Comparison of ENCODE assay signal across 11 mouse cellular contexts in the genomic region with DNA sequence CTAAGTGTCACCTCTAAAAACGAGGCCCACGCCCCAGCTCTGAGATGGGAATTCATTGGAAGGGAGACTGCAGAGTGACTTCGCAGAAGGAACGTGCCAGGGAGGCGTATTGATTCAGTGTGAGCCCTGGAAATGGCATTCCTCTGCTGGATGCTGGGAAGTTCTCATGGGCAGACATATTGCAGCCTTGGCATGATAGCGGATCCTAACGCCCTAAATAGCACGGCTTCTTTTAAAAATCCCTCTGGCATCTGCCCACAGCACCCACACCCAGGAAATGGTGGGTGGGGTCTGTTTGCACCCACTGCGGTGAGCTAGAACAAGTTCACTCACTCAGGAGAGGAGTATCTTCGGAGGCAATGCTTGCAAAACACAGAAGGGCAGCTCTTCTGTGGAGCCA.
DNase-seq lines count a peak whose midpoint lies in the region; ATAC-seq lines count a peak whose summit lies in the region.
"Had no signal": no experiment of that assay in that cellular context is flagged by ENCODE, and none has a peak within 500 bp of the region (broad histone marks: within the 10 kb centered on the region; RNA-seq: fewer than 3 reads in every experiment).

No protein-coding gene starts in this region.

- DNase-seq in left cerebral cortex, adult 11 months (ENCODE audit: low spot score): peak; percentile 69
- DNase-seq in left cerebral cortex, postnatal 4 days: no peak
- DNase-seq in frontal cortex, postnatal 10 days (ENCODE audit: low spot score in 2 of 2): peak; percentile 48 to 72
- DNase-seq in left cerebral cortex, adult 8-10 months (ENCODE audit: low spot score in 2 of 2): peak; percentile 35 to 92
- peak; percentile 78 to 87 for DNase-seq in right cerebral cortex, postnatal 36 days (ENCODE audit: low spot score in 2 of 2)
- DNase-seq in testis, postnatal 10 days (ENCODE audit: low spot score): no peak
- no peak for DNase-seq in cerebellum, adult 9-11 months
- DNase-seq: heart, postnatal 4 days; lung, embryonic 14.5 days; retina, postnatal 1 day had no signal

- intact Hi-C loops in left cerebral cortex, postnatal 4 days (cut with DNase I): loop anchor here (5.0 kb wide), 1 partner anchor 85 kb away; no protein-coding TSS in a partner anchor

- no peak for ATAC-seq in megakaryocyte-erythroid progenitor cell, adult 5-6 weeks (replicated peaks; ENCODE audit: low FRiP score, low TSS enrichment, poor library complexity, severe bottlenecking)

Comparison
In these comparisons a context has a peak if more than half of its experiments do, and no peak if none do; other contexts are left out.
1. DNase-seq: peak in left cerebral cortex, adult 11 months (single experiment), frontal cortex, postnatal 10 days (2 of 2), left cerebral cortex, adult 8-10 months (2 of 2) and right cerebral cortex, postnatal 36 days (2 of 2); none in left cerebral cortex, postnatal 4 days (single experiment), testis, postnatal 10 days (single experiment) and cerebellum, adult 9-11 months (single experiment).